Mouse (Mus musculus): ENCODE results near the gene Runx1.

Runx1 gene

DNA sequence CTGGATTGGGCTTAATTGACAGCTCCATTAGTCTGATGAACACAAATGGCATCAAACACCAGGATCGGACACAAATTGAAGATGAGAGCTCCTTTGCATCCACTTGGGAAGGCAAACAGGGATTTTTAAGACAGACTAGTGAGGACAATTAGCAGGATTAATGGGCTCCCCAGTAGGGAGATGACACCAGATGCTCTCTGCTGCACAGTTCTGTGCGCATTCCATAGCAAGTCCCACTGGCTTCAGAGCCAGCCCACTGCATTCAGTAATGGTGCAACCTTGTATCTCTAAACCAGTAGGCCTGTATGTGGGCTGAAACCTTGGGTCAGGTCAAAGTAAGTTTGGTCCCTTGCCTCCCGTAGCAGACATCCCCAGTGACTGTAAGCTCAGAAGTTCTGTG, 80.7 kb downstream of the Runx1 start:
- no peak for DNase-seq (ENCODE audit: low spot score)

DNA sequence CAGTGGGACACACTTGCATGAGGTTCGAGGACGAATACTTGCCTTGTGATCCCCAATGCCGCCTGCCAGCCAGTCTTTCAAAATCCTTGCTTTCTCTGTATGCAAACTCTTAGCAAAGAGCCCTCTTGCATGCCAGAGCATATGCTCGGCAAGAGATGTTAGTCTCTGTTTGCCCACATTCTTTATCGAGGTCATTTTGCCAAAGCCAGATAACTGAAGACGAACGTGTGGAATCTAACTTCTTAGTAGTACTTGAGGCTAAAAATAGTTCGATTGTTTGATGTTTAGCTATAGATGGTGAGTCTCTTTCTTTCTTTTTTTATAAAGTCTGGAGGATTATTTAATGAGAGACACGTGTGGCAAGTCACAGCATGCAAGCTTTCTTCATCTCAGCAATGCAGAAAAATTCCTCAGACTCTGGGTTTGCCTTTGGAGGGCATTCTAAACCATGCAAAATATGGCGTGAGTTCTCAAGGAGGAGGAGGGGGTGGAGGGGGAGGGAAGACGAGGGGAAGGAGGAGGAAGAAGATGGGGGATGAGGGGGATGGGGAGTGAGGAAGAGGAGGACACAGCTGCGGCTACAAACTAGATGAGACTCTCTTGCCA, 81.7 kb downstream of the Runx1 start:
- DNase-seq (ENCODE audit: low spot score) = no peak

DNA sequence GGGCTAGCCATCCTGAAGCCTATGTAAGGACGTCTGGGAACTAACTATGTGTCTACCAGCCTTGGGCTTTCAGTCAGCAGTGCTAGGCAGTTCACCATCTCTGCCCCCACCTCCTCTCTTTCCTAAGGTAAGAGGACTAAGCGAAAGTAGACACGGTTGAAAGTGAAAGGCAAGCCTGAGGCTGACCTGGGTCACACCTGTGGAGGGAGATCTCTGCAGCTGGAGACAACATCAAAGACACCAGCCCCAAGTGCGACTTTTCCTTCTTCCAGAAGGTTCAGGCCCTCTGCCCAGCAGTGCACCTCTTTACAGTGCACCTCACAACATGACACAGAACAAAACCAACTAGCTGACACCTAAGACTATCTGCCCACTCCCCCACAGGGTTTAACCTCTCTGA, 82.2 kb downstream of the Runx1 start:
- DNase-seq (ENCODE audit: low spot score) = no peak

DNA sequence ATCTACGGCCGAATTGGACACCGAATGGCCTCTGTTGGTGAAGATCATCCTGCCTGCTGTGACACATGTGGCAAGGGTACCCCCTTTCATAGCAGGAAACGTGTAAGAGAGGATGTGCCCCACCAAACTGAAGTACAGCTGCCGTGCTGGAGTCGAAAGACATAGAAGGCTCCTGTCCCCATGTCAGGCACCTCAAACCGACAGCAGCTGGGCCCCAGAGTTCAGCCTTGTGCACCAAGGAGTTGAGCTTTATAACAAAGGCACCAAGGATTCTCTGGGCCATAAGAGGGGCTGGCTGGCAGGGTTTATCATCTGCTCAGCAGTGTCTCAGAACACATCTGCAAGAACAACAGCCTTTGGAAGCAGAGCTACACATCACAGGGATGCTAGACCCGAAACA, 84.6 kb downstream of the Runx1 start:
- no peak for DNase-seq (ENCODE audit: low spot score)

DNA sequence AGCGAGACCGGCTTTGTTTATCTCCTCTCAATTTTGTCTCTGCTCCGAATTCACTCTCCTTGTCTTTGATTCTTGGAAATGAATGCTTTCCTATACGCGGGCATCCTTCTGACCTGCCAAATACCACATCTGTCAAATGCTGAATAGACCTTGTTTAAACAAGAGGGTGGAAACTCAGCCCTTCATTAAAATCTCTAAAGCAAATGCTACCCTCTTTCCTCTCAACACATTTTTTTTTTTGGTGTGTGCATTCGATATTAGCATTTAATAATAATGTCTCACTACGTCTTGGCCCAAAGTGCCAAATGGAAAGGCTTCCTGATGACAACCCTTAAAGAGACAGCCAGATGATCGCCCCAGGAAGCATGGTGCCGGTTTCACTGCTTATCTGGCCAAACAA, 85.4 kb downstream of the Runx1 start:
- no peak for DNase-seq (ENCODE audit: low spot score)

DNA sequence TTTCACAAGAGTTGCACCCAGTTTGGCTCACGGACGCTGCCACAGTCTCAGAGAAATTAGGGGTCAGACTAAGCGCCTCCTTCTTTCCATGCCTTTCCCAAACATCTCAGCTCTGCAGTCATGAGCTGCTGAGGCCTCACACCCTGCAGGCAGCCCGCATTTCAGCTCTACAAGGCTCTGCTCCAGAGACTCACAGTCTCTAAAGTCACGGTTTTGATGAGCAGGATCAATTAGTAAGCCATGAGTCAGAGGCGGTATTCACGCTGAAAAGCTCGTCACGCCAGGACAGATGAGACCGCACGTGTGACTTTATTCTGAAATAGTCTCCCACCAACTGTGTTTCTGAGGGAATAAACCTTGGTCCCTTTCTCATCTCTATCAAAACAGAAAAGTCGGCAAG, 86.0 kb downstream of the Runx1 start:
- no peak for DNase-seq (ENCODE audit: low spot score)

DNA sequence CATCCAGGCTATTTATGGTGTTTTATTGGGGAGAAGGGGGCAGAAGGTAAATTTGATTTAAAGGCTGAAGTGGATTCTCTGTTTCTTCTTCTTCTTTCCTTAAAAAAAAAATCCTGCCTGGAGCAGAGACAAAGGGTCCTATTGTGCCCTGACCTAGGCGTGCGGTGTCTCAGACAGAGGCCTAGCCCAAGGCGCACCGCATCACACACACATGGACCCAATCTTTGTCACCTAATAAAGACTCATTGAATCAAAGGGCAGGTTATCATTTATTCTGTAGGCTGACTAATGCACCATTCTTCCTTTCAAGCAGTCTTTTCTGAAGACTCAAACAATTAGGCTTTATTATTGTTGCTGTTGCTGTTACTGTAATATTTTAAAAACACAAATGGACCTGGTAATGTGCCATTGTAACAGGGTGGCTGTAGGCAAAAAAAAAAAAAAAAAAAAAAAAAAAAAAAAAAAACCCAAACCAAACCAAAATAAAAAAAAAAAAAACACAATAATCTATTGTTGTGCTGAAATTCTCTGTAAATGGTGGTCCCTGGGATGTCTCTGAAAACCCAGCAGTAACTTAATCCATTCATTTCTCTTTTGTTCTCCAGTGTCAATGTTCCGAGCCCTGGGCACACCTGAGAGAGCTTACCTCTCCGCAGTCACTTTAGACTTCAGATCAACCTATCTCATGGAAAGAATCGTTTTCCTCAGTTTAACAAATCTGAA, 86.7 kb downstream of the Runx1 start:
- no peak for DNase-seq (ENCODE audit: low spot score)

DNA sequence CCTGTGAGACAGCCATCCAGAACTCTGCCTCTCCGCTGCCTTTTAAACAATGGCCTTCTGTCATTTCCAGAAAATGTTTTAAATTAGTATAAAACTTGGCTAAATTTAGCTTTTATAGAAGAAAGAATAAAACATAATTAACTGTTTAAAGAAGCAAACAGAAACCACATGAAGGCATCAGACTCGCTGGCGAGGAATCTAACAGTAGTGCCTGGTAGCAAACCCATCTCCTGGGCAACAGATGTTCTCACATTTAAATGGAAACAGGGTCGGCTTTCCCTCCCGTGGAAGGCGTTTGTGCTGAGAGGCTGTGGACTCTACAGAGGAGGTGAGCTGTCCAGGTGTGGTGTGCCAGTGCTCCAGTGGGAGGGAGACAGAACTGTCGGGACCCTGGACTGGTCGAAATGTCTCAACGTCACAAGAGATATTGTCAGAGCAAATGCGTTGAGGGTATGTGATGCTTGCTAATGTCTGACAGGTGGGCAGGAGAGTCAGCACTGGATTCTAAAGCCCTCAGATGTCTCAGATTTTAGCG, 87.4 kb downstream of the Runx1 start:
- no peak for DNase-seq (ENCODE audit: low spot score)

DNA sequence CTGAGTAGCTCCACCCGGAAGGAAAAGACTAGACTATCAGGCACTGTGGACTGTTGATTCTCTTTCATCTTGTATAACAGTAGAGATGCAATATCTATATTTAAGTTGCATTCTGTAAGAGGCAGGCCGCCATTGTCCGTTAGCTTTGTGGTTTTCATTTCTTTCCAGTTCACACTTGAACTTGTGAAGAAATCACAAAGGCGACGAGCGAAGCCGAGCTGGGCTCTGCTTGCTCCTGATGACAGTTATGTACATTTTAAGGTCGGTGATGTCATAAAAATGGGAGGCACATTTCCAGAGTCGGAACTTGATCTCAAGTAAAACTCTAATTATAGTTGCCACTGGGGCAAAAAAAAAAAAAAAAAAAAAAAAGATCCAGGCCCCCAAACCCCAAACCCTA, 99.1 kb downstream of the Runx1 start:
- DNase-seq (ENCODE audit: low spot score) = no peak

DNA sequence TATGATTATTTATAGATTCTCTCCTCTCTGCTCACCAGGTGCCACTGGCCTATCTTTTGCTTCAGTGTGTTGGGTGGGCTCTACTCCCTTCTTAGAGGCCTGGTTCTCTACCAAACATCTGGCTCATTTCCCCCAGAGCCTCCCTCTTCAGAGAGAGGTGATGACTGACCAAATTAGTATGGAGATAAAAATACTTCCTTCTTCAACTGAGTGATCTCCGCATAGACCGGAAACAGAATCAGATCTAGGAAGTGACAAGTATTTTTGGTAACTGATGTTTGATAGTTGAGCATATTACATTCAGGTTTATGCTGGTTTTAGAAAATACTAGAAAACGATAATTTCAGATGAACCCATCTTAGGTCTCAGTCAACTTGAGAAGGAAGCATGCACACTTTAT, 101.4 kb downstream of the Runx1 start:
- no peak for DNase-seq (ENCODE audit: low spot score)

DNA sequence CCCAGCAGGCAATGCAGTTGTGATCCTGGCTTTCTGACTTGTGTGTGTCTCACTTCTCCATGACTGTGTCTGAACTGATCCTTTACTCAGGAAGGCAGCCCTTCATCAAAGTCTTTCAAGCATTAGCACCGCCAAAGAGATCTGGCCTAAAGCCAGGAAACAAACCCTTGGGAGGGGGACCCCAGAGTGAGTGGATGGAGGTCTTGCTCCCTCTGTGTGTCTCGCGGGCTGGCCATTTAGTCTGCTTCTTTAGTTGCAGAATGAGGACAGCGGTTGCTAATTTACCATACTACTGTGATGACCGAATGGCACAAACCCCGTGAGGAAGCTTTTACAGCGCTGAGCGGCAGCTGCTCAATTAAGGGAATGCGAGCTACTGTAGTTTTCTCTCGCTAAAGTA, 105.3 kb downstream of the Runx1 start:
- DNase-seq (ENCODE audit: low spot score) = no peak

DNA sequence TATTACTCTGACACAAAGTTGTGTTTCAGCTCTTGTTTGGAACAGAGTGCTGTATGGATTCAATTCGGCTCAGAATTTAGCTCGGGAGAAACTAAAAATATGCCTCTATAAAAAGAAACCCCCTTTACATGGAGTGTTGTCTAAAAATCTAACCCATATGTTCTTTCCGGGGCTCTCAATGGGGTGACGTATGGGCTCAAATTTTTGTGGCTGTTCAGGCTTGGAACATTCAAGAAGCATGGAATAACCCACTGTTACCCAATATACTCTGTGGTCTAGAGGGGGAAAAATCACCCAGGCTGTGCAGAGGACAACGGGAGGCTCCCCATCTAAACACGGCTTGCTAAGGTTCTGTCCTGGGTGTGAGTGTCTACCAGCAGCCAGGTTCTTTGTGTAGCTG, 106.2 kb downstream of the Runx1 start:
- no peak for DNase-seq (ENCODE audit: low spot score)

DNA sequence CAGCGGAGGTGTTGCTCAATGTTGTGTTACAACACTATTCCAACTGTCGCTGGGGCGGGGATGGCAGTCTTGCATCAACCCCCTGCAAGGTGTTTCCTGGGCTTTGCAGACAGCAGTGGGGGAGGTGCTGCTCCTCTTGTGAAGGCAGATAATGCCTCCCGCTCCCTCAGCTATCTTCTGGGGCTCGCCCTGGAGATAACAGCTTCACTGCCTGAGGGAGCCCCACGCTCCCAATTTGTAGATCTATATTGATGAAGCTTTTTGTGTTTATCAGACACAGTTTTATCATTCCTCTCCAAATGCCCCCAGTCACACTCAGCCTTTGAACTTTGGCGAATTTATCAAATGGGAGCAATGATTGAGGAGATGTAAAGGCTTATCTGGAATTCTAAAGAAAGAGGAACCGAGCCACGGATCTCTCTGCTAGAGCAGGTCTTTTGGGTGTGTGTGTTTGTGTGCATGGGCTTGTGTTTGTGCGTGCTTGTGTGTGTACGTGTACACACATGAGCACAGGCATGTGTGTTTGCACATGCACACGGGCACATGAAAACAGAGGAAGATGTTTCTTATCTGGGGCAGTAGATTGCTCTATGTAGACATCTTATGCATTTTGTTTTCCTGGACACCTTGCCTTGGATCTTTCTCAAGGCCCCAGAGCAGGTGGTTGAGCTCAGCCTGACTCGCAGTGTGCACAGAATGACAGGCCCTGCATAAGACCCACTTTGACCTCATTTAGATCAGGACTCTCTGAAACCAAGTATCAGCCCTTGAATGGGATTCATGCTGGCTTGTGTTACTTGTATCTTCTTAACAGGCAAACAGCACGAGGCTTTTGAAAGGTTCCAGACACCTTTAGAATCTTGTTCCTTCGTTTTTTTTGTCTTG, 110.1 kb downstream of the Runx1 start:
- DNase-seq (ENCODE audit: low spot score) = no peak

DNA sequence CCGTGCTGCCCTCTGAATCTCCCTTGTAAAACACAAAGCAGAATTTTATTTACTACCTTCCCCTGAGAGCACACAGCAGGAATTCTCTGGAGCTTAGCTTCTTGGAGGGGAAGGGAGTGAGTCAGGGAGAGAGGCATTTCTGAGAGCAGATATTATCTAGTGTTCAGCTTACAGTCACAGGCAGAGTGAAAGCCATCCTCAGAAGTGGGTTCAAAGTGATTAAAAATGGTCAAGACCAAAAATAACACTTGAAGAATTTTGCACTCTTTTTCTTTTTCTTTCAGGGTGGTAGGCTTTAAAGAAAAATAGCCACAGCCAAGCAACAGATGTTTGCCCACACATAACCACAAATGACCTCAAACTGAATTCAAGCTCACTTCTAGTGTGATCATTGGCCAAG, 115.8 kb downstream of the Runx1 start:
- DNase-seq (ENCODE audit: low spot score) = no peak

DNA sequence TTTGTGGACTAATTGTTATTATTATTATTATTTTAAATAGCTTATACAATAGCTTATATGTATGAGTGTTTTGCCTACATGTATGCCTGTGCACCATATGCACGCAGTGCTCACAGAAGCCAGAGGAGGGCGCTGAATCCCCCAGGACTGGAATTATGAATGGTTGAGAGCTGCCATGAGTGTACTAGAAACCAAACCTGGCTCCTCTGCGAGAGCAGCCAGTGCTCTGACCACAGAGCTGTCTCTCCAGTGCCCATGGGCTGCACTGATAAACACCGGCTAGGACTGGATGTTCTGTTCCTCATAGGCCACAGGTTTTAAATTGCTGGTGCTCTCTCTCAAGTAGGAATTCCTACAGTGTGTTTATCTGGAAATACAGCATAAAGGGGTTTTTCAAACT, 117.2 kb downstream of the Runx1 start:
- no peak for DNase-seq (ENCODE audit: low spot score)

DNA sequence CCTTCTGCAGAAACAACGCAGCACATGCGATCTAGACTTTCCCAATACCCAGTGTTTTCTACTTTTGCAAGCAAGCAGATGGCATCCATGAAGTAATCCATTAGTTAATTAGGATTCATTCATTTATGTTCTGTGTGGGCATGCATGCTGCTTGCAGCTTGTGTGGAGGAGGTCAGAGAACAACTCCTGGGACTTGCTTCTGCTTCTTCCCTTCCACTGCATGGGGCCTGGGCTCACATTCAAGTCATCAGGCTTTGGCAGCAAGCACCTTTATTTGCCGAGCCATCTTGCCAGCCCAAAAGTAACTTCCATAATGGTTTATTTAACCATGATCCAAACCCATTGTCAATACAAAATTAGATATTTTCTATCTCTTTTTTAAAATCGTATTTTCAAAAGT, 118.2 kb downstream of the Runx1 start:
- no peak for DNase-seq (ENCODE audit: low spot score)

DNA sequence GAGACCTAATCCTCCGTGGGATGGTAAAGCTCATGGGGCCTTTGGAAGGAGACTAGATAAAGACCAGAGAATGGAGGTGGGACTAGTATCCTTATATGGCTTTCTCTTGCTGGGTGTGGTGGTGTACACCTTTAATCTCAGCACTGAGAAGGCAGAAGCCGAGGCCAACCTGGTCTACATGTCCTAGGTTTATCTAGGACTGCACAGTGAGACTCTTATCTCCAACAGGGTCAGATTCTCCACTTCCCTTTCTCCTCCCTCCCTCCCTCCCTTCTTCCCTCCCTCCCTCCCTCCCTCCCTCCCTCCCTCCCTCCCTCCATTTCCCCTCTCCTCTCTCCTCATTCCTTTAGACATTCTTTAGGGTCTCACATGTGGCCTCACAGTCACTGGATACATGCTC, 118.8 kb downstream of the Runx1 start:
- no peak for DNase-seq (ENCODE audit: low spot score)

DNA sequence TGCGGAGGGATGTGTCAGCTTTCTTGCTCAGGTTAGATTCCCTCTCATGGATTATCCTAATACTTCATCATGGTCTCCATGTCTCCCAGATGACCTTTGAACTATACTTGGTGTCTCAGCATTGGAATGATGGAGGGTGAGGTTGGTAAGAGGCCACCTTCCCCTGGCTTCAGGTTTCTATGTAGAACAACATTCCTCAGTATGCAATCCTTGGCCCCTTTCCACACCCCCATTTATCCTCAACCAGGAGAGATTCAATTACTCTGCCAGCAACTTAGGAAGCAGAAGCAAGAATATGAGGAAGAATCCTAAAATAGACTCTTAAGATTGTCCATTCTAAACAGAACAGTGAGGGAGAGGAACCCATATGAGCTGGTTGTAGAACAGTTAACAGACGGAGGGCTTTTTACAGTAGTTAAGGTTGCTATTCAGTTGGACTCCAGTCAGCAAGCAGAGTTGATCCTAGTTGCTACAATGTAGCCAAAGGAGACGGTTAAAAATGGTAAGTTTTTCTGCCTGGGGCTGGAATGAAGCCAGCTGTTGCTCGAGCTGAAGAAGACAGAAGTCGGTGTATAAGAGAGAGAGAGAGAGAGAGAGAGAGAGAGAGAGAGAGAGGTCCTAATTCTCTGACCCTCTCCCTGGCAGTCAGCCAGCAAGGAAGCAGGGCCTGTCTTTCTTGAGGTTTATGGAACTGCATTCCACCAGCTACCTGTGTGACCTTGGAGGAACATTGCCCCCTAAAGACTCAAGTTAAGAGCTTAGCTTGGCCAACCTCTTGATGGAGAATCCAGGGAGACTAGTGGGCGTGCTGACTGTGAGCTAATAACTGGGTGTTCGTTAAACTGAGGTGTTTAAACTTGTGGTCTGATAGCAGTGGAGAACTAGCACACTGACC, 120.1 kb downstream of the Runx1 start:
- no peak for DNase-seq (ENCODE audit: low spot score)

DNA sequence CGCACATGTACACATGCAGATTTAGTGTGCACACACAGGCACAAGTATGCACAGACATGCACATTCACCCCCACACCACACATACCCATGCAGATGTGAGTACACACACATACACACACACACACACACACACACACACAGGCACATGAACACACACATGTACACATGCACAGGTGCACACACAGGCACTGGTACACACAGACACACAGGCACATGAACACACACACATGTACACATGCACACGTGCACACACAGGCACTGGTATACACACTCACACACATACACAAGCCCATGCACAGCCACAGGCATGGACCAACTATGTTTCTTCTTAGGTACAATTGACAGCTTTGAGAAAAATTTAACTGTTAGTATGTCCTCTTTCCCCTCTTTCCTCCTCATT, 122.1 kb downstream of the Runx1 start:
- no peak for DNase-seq (ENCODE audit: low spot score)

DNA sequence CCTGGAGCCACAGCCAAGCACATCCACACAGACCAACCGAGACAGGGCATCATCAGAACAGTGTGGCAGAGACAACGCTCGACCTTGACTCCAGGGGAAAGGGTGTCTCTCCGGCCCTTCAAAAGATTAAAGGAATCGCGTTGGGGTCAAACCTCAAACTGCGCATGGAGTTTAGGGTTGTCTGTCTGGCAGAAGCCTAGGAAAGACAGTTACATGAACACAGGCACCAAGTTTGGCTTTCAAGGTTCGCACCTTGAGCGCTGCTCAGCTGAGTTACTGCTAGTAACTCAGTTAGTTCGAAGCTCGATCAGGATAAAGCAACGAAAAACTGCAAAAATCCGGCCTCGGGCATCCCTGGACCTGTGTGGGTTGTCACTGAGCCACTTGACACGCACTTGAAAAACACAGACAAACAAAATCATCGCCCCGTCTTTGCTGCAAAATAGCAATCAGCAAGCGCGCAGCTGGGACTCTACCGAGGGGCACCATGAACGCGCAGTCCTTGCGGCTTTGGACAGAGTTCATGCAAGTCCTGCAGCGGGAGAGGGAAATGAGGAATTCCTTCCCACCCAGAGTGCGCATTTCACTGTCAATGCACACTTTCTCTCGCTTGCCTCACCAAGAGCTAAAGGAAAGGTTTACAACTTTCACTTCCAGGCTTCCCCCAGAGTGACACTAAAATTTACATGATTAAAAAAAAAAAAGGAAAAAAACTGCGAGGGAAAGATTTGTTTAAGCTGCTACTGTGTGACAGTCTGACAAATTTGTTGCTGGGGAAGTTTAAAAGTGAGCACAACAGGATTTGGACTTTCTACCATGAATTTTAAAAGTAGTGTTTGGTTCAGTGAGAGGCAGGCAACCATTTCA, 126.2 kb downstream of the Runx1 start:
- no peak for DNase-seq (ENCODE audit: low spot score)

DNA sequence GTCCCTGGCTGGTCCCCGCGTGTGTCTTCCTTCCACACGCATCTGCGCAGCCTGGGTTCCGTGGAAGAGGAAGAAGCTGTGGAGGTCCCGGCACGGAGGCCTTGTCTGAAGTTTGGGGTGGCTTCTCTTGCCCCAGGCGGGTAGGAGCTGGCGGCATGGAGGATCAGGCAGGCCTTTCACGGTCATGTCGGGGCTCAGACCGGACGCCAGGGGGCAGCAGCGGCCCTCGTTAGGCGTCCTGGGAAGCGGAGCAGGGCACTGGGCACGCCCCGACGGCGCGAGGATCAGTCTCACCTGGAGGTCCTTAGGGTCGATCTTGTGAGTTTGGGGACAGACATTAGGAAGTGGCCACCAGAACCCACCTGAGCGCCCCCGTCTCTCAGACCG, 127.3 kb downstream of the Runx1 start:
- DNase-seq (ENCODE audit: low spot score) = peak; percentile 92

All from ovary, postnatal 36 days (tissue).